Mouse (Mus musculus) thymus, postnatal 4 days (tissue): ENCODE results near the gene Gm13288.
A peak's percentile ranks its signal among the peaks of the same experiment; 100 is the strongest.
"Not testable (repeated sequence)": the region's sequence is repeated elsewhere in the genome, so short reads cannot be mapped to it uniquely, and the experiment has no call there.

Source experiments
- DNase-seq: peaks from one replicate; pipeline ENCODE4 v3.0.0; 2021

Gm13288 gene

DNA sequence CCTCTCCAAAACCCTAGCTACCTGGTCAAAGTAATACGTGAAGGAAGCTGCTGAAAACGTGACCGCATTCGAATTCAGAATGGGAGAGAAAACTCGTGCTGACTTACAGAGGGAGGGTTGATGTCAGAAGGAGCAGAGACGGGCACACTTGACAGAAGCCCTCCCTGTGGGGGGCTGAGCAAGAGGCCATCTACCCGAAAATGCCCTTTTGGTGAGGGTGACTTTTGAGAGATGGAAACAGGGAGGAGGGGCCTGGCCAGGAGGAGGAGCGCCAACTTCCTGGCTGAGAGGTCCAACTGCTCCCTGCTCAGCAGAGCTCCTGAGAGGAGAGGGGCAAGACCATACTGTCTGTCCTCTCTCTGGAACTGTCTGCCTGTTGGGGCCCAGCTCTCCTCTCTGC lies at the start of gene Gm13288:
Gene Gm13288 (plus strand): TSS at position 301 of the 400 bp plus-strand sequence.
- not testable (repeated sequence) for DNase-seq

- DNase-seq: peak; percentile 37
These were observed 48.5 kb upstream of the Gm13288 start for GRCm38 (mm10) chr4:88756581-88757513.

- DNase-seq: peak; percentile 87
These were observed 47.7 kb upstream of the Gm13288 start for GRCm38 (mm10) chr4:88757628-88758031.

GRCm38 (mm10) chr4:88758751-88759150 lies 46.6 kb upstream of the Gm13288 start:
- not testable (repeated sequence) for DNase-seq

DNA sequence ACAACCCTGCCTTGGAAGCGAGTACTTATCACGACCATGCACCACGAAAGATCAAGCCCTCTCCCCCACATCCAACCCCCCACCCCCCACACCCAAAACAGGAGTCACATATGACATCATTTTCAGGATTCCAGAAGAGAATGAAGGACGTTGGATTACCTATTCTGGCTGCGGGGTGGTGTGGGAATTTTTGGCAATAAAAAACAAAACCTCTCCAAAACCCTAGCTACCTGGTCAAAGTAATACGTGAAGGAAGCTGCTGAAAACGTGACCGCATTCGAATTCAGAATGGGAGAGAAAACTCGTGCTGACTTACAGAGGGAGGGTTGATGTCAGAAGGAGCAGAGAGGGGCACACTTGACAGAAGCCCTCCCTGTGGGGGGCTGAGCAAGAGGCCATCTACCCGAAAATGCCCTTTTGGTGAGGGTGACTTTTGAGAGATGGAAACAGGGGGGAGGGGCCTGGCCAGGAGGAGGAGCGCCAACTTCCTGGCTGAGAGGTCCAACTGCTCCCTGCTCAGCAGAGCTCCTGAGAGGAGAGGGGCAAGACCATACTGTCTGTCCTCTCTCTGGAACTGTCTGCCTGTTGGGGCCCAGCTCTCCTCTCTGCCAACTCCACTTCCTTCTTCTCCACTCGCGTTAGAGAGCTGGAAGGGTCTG lies 45.6 kb upstream of the Gm13288 start, which contains the start of gene Gm13283:
Gene Gm13283 (plus strand): TSS at position 510 of the 659 bp plus-strand sequence.
- DNase-seq: peak; percentile 38

- peak; percentile 54 for DNase-seq
These were observed 44.9 kb upstream of the Gm13288 start for GRCm38 (mm10) chr4:88760431-88760830.

GRCm38 (mm10) chr4:88761776-88762175 lies 43.6 kb upstream of the Gm13288 start:
- peak; percentile 91 for DNase-seq

DNA sequence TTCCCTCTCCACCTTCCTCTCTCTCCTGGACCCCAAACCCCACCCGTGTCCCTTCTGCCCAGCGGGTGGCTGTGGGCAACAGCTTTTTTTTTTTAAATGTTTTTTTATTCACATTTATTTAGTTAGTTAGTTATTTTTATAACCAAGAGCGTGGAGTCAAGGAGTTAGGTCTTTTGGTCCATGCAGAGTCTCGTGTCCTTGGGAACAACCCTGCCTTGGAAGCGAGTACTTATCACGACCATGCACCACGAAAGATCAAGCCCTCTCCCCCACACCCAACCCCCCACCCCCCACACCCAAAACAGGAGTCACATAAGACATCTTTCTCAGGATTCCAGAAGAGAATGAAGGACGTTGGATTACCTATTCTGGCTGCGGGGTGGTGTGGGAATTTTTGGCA lies 43.0 kb upstream of the Gm13288 start:
- not testable (repeated sequence) for DNase-seq

GRCm38 (mm10) chr4:88763384-88764018 lies 41.8 kb upstream of the Gm13288 start:
- peak; percentile 22 for DNase-seq

GRCm38 (mm10) chr4:88773534-88773933 lies 31.8 kb upstream of the Gm13288 start, which contains the start of gene Gm13290:
Gene Gm13290 (plus strand): TSS chr4:88773834.
- DNase-seq: not testable (repeated sequence)

DNA sequence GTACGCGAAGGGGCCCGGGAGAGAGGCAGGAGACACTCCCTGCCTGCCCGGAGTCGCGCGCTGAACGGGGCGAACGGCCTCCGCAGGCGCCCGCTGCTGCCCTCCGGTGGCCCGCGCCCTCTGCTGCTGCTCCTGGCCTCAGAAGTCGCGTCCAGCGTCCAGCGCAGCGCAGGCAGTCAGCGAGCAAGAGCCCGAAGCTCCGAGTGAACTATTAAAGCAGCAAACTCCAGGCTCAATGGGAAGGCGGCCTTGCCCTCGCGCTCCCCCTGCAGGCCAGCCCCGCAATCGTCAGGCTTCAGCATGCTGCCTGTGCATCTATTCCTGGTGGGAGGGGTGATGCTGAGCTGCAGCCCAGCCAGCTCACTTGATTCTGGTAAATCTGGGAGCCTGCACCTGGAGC lies 28.7 kb upstream of the Gm13288 start, which contains the start of gene Gm13289:
Gene Gm13289 (plus strand): TSS at position 301 of the 400 bp plus-strand sequence.
- DNase-seq: not testable (repeated sequence)

DNA sequence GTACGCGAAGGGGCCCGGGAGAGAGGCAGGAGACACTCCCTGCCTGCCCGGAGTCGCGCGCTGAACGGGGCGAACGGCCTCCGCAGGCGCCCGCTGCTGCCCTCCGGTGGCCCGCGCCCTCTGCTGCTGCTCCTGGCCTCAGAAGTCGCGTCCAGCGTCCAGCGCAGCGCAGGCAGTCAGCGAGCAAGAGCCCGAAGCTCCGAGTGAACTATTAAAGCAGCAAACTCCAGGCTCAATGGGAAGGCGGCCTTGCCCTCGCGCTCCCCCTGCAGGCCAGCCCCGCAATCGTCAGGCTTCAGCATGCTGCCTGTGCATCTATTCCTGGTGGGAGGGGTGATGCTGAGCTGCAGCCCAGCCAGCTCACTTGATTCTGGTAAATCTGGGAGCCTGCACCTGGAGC lies 25.8 kb upstream of the Gm13288 start, which contains the start of gene Gm13272:
Gene Gm13272 (plus strand): TSS at position 301 of the 400 bp plus-strand sequence.
- not testable (repeated sequence) for DNase-seq

- DNase-seq: peak; percentile 14
These were observed 25.0 kb upstream of the Gm13288 start for GRCm38 (mm10) chr4:88780320-88780719.

- not testable (repeated sequence) for DNase-seq
These were observed 23.5 kb upstream of the Gm13288 start, which contains the start of gene Ifnz for GRCm38 (mm10) chr4:88781831-88782230. Gene Ifnz (plus strand): TSS chr4:88782131.

DNA sequence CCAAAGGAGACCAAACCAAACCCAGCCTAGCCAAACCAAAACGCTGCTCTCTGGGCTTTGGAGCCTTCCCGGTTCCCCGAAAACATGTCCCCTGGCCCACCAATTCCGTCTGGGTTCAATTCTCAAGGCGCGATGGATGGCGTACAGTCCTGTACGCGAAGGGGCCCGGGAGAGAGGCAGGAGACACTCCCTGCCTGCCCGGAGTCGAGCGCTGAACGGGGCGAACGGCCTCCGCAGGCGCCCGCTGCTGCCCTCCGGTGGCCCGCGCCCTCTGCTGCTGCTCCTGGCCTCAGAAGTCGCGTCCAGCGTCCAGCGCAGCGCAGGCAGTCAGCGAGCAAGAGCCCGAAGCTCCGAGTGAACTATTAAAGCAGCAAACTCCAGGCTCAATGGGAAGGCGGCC lies 23.0 kb upstream of the Gm13288 start:
- not testable (repeated sequence) for DNase-seq

GRCm38 (mm10) chr4:88785409-88785808 lies 19.9 kb upstream of the Gm13288 start, which contains the start of gene Gm13276:
Gene Gm13276 (plus strand): TSS chr4:88785709.
- DNase-seq: not testable (repeated sequence)

GRCm38 (mm10) chr4:88788402-88788801 lies 16.9 kb upstream of the Gm13288 start, which contains the start of gene Gm13277:
Gene Gm13277 (plus strand): TSS chr4:88788632.
- peak; percentile 74 for DNase-seq

GRCm38 (mm10) chr4:88791250-88791649 lies 14.1 kb upstream of the Gm13288 start, which contains the start of gene Gm13278:
Gene Gm13278 (plus strand): TSS chr4:88791550.
- not testable (repeated sequence) for DNase-seq

DNA sequence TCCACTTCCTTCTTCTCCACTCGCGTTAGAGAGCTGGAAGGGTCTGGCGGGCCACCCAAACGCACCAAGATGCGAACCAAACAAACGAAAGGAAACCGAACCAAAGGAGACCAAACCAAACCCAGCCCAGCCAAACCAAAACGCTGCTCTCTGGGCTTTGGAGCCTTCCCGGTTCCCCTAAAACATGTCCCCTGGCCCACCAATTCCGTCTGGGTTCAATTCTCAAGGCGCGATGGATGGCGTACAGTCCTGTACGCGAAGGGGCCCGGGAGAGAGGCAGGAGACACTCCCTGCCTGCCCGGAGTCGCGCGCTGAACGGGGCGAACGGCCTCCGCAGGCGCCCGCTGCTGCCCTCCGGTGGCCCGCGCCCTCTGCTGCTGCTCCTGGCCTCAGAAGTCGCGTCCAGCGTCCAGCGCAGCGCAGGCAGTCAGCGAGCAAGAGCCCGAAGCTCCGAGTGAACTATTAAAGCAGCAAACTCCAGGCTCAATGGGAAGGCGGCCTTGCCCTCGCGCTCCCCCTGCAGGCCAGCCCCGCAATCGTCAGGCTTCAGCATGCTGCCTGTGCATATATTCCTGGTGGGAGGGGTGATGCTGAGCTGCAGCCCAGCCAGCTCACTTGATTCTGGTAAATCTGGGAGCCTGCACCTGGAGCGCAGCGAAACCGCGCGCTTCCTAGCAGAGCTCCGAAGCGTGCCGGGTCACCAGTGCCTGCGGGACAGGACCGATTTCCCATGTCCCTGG lies 11.2 kb upstream of the Gm13288 start, which contains the start of gene Gm13275:
Gene Gm13275 (plus strand): TSS at position 552 of the 740 bp plus-strand sequence.
- DNase-seq: peak; percentile 73

GRCm38 (mm10) chr4:88797097-88797496 lies 8.2 kb upstream of the Gm13288 start, which contains the start of gene Gm13279:
Gene Gm13279 (plus strand): TSS chr4:88797397.
- not testable (repeated sequence) for DNase-seq

GRCm38 (mm10) chr4:88799365-88799764 lies 6.0 kb upstream of the Gm13288 start, which contains the start of gene Gm13285:
Gene Gm13285 (plus strand): TSS chr4:88799665.
- not testable (repeated sequence) for DNase-seq
